Mouse (Mus musculus): ENCODE data around the gene Alk.

GRCm38 (mm10) chr17:72068176-72068575, 536.3 kb downstream of the Alk start:
- TF ChIP-seq CTCF (IDR thresholded peaks at IDR 0.05; ENCODE audit: low read depth, low read length) (no peak), TAL1 (conservative IDR thresholded peaks at IDR 0.05; ENCODE audit: low read depth, low read length) (no peak)

Data from G1E (cell line).